Comparison of ENCODE assay signal across 9 mouse cellular contexts in genomic region chr5:124161831-124162230, GRCm38 (mm10). TPM values are rescaled to one million over a fixed set of nuclear protein-coding genes. Genes with fewer than 3 reads are reported as not detected.
DNase-seq lines count a peak whose midpoint lies in the region; ATAC-seq lines count a peak whose summit lies in the region.
"Had no signal": no experiment of that assay in that cellular context is flagged by ENCODE, and none has a peak within 500 bp of the region (broad histone marks: within the 10 kb centered on the region; RNA-seq: fewer than 3 reads in every experiment).

No protein-coding gene starts in this region.

- 62% methylated on average over 10 of the region's 10 CpGs for WGBS in midbrain, embryonic 12.5 days
- WGBS in midbrain, embryonic 15.5 days, result 53% methylated on average over 10 of the region's 10 CpGs
- 39% methylated on average over 10 of the region's 10 CpGs for WGBS in hindbrain, embryonic 13.5 days

- no peak overlapping the region for H3K27ac ChIP-seq in midbrain, embryonic 12.5 days (replicated peaks)
- no peak overlapping the region for H3K27ac ChIP-seq in midbrain, embryonic 15.5 days
- 0 out of 2 replicates have a peak overlapping the region, but pooled peaks have one; percentile 45 for H3K27ac ChIP-seq in hindbrain, embryonic 13.5 days

- H3K4me1 ChIP-seq in midbrain, embryonic 12.5 days, result peaks cover 52% of the 10 kb centered on the region
- H3K4me1 ChIP-seq in midbrain, embryonic 15.5 days, result peaks cover 44% of the 10 kb centered on the region
- peaks cover 57% of the 10 kb centered on the region for H3K4me1 ChIP-seq in hindbrain, embryonic 13.5 days (replicated peaks)

- no peaks in the 10 kb centered on the region for H3K27me3 ChIP-seq in midbrain, embryonic 12.5 days
- no peaks in the 10 kb centered on the region for H3K27me3 ChIP-seq in midbrain, embryonic 15.5 days (replicated peaks)
- no peaks in the 10 kb centered on the region for H3K27me3 ChIP-seq in hindbrain, embryonic 13.5 days

- H3K4me3 ChIP-seq in midbrain, embryonic 12.5 days, result no peak overlapping the region
- H3K4me3 ChIP-seq in midbrain, embryonic 15.5 days, result no peak overlapping the region
- no peak overlapping the region for H3K4me3 ChIP-seq in hindbrain, embryonic 13.5 days

- H3K9ac ChIP-seq in midbrain, embryonic 12.5 days (replicated peaks), result no peak overlapping the region
- no peak overlapping the region for H3K9ac ChIP-seq in midbrain, embryonic 15.5 days
- H3K9ac ChIP-seq in hindbrain, embryonic 13.5 days, result no peak overlapping the region

- H3K36me3 ChIP-seq in midbrain, embryonic 12.5 days, result no peaks in the 10 kb centered on the region
- no peaks in the 10 kb centered on the region for H3K36me3 ChIP-seq in midbrain, embryonic 15.5 days (replicated peaks)
- H3K36me3 ChIP-seq in hindbrain, embryonic 13.5 days, result no peaks in the 10 kb centered on the region

- DNase-seq in heart, adult 11 months, result peak; percentile 93
- no peak for DNase-seq in heart, postnatal 36 days
- DNase-seq in yolk sac, embryonic 10.5 days (ENCODE audit: low spot score), result peak; percentile 36
- no peak for DNase-seq in thymus, postnatal 0 days (ENCODE audit: low spot score)
- no peak for DNase-seq in kidney, postnatal 25 days
- DNase-seq: layer of hippocampus, postnatal 36 days had no signal

- no peak overlapping the region for H3K4me2 ChIP-seq in midbrain, embryonic 12.5 days (replicated peaks)
- no peak overlapping the region for H3K4me2 ChIP-seq in midbrain, embryonic 15.5 days
- no peak overlapping the region for H3K4me2 ChIP-seq in hindbrain, embryonic 13.5 days

- peak; percentile 20; the same call in 1 of the 2 replicates for ATAC-seq in midbrain, embryonic 12.5 days (ENCODE audit: low FRiP score, low read depth)
- no peak for ATAC-seq in midbrain, embryonic 15.5 days (replicated peaks)
- peak; percentile 59; the same call in 1 of the 2 replicates for ATAC-seq in hindbrain, embryonic 13.5 days (ENCODE audit: low FRiP score)

- intact Hi-C loops in heart, postnatal 36 days (cut with DNase I), result loop anchor here (1.0 to 2.0 kb wide), 4 partner anchors 55 to 122 kb away; partner anchors contain the start of gene Pitpnm2

- H3K9me3 ChIP-seq in midbrain, embryonic 12.5 days, result no peaks in the 10 kb centered on the region
- H3K9me3 ChIP-seq in midbrain, embryonic 15.5 days, result no peaks in the 10 kb centered on the region
- no peaks in the 10 kb centered on the region for H3K9me3 ChIP-seq in hindbrain, embryonic 13.5 days

RNA-seq across cellular contexts. Expression of gene Arl6ip4, which starts 45.9 kb away (rescaled TPM):
- 10 to 100 TPM; 36.5 to 39.0 TPM for total RNA-seq in heart, postnatal 36 days (2021)
- 94.8 and 98.3 TPM in 2 replicates for polyA plus RNA-seq in midbrain, embryonic 12.5 days (2016; fragmentation: Nextera tagmentation; extraction: Ambion mirVana)
- polyA plus RNA-seq in midbrain, embryonic 15.5 days (2015; fragmentation: Nextera tagmentation; extraction: Ambion mirVana), result 79.6 and 81.1 TPM in 2 replicates
- polyA plus RNA-seq in hindbrain, embryonic 13.5 days (2015; fragmentation: Nextera tagmentation; extraction: Ambion mirVana), result 71.7 and 75.1 TPM in 2 replicates
- polyA plus RNA-seq in thymus, postnatal 0 days (2015; fragmentation: Nextera tagmentation; extraction: Ambion mirVana), result 132 and 146 TPM in 2 replicates

RNA-seq across cellular contexts. Expression of gene Ogfod2, which starts 49.7 kb away (rescaled TPM):
- 10 to 100 TPM; 14.4 to 16.2 TPM for total RNA-seq in heart, postnatal 36 days (2021)
- polyA plus RNA-seq in midbrain, embryonic 12.5 days (2016; fragmentation: Nextera tagmentation; extraction: Ambion mirVana), result 15.9 and 23.3 TPM in 2 replicates
- 37.7 and 38.0 TPM in 2 replicates for polyA plus RNA-seq in midbrain, embryonic 15.5 days (2015; fragmentation: Nextera tagmentation; extraction: Ambion mirVana)
- polyA plus RNA-seq in hindbrain, embryonic 13.5 days (2015; fragmentation: Nextera tagmentation; extraction: Ambion mirVana), result 29.4 and 34.0 TPM in 2 replicates
- 35.6 and 41.8 TPM in 2 replicates for polyA plus RNA-seq in thymus, postnatal 0 days (2015; fragmentation: Nextera tagmentation; extraction: Ambion mirVana)

Comparison
In these comparisons a context has a peak if more than half of its experiments do, and no peak if none do; other contexts are left out.
1. DNase-seq: peak in heart, adult 11 months (single experiment) and yolk sac, embryonic 10.5 days (single experiment); none in heart, postnatal 36 days (0 of 2), thymus, postnatal 0 days (single experiment) and kidney, postnatal 25 days (0 of 2).